20 mouse cellular contexts compared by ENCODE assay signal in the genomic region with DNA sequence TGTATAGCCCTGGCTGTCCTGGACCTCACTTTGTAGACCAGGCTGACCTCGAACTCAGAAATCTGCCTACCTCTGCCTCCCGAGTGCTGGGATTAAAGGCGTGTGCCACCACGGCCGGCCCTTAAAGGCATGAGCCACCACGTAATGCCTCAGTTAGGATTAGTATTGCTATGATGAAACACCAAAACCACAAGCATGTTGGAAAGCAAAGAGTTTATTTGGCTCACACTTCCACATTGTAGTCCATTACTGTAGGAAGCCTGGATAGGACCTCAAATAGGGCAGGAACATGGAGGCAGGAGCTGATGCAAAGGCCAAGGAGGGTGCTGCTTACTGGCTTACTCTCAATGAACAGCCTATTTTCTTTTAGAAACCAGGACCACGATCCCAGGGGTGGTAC.
"Had no signal": no experiment of that assay in that cellular context is flagged by ENCODE, and none has a peak within 500 bp of the region (broad histone marks: within the 10 kb centered on the region; RNA-seq: fewer than 3 reads in every experiment).

No protein-coding gene starts in this region.

- H3K4me3 ChIP-seq: heart, embryonic 10.5 days; heart, embryonic 12.5 days; hindbrain, embryonic 10.5 days; hindbrain, embryonic 12.5 days; intestine, embryonic 15.5 days; layer of hippocampus, adult 2 months; left cerebral cortex, adult 2 months; limb, embryonic 10.5 days; limb, embryonic 12.5 days had no signal

- DNase-seq: gastrocnemius, postnatal 14 days; gastrocnemius, postnatal 36 days; heart, adult 18-20 months; heart, postnatal 10 days; heart, postnatal 4 days; kidney, adult 18-20 months; kidney, adult 8-10 months; kidney, postnatal 10 days; kidney, postnatal 25 days; kidney, postnatal 4 days; liver had no signal

- H3K4me1 ChIP-seq: heart, embryonic 10.5 days; heart, embryonic 12.5 days; hindbrain, embryonic 10.5 days; hindbrain, embryonic 12.5 days; intestine, embryonic 15.5 days had no signal
